Mouse (Mus musculus): ENCODE data around the gene Maml3. TPM values are rescaled to one million over a fixed set of nuclear protein-coding genes. Genes with fewer than 3 reads are reported as not detected.
A peak's percentile ranks its signal among the peaks of the same experiment; 100 is the strongest.

The Maml3 gene
- polyA plus RNA-seq, 1 experiment = 0.01 TPM

GRCm38 (mm10) chr3:51701950-51702349 lies 402.9 kb downstream of the Maml3 start:
- no peak for TF ChIP-seq GATA1 (IDR thresholded peaks at IDR 0.05; ENCODE audit: low read length)

- no peak for TF ChIP-seq GATA1 (IDR thresholded peaks at IDR 0.05; ENCODE audit: low read length)
These were observed 403.6 kb downstream of the Maml3 start for GRCm38 (mm10) chr3:51701281-51701751.

GRCm38 (mm10) chr3:51700731-51701280 lies 404.1 kb downstream of the Maml3 start:
- no peak for TF ChIP-seq GATA1 (IDR thresholded peaks at IDR 0.05; ENCODE audit: low read length)

DNA sequence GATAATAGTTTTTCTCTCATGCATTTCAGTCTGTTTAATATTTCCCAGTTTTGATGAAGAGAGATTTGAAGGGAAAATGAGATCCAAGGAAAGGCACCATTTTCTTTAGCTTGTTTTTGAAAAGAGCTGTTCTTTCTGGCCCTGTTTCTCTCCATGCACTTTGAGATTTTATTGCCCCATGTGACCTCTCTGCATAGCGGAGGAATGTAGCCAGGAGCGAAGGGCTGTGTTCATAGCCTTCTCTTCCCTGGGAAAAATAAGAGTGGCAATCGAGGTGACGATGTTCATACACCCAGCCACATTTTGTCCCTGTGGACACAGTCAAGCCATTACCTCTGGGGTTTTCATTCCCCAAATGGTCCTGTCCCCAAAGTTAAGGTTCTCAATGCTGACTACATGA lies 404.8 kb downstream of the Maml3 start:
- TF ChIP-seq GATA1 (IDR thresholded peaks at IDR 0.05; ENCODE audit: low read length) = no peak

- no peak for TF ChIP-seq GATA1 (IDR thresholded peaks at IDR 0.05; ENCODE audit: low read length)
These were observed 406.9 kb downstream of the Maml3 start for GRCm38 (mm10) chr3:51697931-51698330.

- TF ChIP-seq GATA1 (IDR thresholded peaks at IDR 0.05; ENCODE audit: low read length) = no peak
These were observed 409.2 kb downstream of the Maml3 start for GRCm38 (mm10) chr3:51695713-51696112.

DNA sequence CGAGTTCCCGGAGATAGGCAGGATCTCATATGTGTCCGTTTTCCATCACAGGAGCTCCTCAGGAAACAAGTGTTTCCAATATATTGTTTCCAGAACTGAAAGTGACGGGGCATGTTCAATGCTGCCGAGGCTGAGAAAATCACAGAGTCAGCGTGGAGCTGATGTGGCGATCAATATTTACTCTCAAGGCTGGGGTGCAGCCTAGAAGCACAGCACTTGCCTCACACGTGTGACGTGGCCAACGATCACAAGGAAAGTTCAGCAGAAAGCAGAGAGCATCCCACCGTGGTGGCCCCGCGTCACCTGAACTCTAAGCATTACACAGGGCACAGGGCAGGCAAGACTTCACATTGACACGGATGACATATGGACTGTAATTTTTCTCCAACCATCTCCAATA lies 410.3 kb downstream of the Maml3 start:
- no peak for TF ChIP-seq GATA1 (IDR thresholded peaks at IDR 0.05; ENCODE audit: low read length)

DNA sequence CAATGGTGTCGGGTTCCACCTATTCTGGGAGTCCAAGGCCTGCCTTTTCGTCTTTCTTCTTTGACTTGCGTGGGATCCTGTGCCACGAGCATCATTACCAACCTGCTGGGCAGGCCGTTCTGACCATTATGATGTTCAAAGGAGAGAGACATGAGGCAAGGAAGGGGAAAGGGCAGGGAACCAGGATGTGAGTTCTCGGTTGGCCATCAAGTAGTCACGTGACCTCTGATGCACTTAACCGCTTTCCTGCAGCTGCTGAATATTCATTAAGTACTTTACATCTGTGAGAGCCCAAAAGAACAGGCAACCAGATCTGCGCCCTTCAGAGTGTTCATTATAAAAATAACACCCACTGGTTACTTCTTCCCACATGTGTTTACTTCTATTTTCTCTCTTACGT lies 411.7 kb downstream of the Maml3 start:
- no peak for TF ChIP-seq GATA1 (IDR thresholded peaks at IDR 0.05; ENCODE audit: low read length)

- no peak for TF ChIP-seq GATA1 (IDR thresholded peaks at IDR 0.05; ENCODE audit: low read length)
These were observed 416.2 kb downstream of the Maml3 start for GRCm38 (mm10) chr3:51688725-51689124.

DNA sequence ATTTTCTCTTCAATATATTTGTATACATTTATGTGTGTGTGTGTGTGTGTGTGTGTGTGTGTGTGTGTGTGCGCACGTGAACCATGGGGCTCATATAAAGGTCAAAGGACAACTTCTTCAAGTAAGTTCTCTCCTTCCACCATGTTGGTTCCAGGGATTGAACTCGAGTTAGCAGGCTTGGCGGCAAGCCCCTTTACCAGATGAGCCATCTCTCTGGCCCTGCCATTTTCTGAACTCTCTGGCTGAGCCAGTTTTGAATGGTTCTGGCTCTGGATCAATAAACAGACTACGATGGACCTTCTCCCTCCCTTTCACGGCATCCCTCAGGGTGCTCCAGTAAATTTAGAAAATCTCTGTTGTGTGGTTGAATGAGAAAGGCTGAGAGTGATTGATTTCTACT lies 418.1 kb downstream of the Maml3 start:
- no peak for TF ChIP-seq GATA1 (IDR thresholded peaks at IDR 0.05; ENCODE audit: low read length)

DNA sequence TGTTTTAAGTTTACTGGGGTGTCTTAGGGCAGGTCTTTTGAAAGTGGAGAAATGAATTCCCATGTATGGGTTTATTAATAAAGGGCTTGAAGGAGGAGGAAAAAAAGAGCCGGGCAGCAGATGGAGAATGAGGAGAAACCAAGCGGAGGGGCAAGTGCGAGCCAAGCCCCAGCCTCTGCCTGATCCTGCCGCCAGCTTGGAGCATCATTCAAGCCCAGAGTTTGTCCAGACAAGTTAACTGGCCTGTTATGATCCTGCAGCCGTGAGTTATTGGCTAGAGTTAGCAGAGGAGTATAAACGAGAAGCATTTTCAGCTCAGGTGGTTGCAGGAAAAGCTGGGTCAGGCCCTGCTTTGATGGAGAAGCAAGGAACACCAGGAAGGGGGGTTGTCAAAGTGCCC lies 418.6 kb downstream of the Maml3 start:
- TF ChIP-seq GATA1 (IDR thresholded peaks at IDR 0.05; ENCODE audit: low read length) = no peak

DNA sequence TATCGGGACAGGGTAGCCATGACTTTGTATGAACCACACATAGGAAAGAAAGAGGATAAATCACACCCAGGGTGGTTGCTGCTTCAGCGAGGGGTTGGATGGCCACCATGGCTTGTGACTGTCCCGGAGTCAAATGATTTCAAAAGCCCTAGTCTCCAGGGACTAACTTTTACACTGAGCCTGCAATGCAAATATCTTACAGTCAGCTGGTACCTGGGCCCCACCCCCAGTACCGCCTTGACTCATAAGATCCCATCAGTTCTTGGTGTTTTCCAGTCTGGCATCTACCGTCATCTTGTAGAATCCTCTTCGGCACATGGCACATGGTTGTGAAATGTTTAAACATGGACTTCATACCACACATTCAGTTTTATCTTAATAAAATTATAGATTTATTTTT lies 419.3 kb downstream of the Maml3 start:
- TF ChIP-seq GATA1 (IDR thresholded peaks at IDR 0.05; ENCODE audit: low read length) = no peak

GRCm38 (mm10) chr3:51674963-51675362 lies 429.9 kb downstream of the Maml3 start:
- TF ChIP-seq GATA1 (IDR thresholded peaks at IDR 0.05; ENCODE audit: low read length) = no peak

DNA sequence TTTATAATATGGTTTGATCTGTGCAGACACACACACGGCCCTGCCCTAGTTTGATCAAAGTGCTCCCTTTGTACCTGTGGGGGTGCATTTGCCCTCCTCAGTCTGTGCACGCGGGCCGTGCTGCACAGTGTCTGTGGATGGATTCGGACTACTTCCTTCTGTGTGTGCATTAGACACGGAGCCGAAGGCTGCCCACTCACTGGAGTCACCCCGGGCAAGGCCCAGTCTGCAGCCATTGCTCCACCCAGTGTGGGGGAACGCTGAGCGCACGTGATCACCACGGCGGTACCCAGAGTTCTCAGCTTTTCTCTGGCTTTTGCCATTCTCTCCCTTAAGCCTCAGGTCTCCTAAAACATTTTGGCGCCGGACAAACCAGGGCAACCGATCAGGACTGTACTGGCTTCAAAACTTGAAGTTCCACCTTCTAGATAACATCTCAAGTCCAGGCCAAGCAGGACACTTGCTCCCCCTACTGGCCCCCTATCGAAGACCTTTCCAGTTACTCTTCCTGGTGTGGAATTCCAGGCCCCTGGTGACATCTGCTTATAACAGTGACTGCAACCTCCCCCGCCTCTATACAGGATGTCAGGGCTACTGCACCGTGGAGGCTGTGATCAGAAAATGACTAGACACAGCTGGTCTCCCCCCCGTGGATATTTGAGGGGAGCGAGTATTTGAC lies 431.3 kb downstream of the Maml3 start:
- no peak for TF ChIP-seq GATA1 (IDR thresholded peaks at IDR 0.05; ENCODE audit: low read length)

DNA sequence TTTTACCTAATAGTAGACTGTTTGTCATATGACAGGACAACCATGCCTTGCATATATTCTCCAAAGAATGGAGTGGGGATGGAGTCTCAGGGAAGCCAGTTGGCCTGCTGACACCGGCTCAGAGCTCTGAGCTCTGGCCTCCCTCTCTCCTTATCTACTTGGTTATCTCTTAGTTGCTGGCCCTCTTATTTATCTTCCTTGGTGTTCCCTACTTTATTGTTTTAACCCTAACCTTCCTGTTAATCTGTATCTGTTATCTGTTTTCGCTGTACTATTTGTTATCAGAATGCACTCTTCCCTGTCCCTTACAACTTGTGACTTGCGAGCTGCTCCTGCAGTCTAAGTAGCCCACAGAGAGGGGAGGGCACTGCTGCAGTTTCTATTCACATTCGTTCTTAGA lies 432.2 kb downstream of the Maml3 start:
- no peak for TF ChIP-seq GATA1 (IDR thresholded peaks at IDR 0.05; ENCODE audit: low read length)

GRCm38 (mm10) chr3:51671071-51671469 lies 433.8 kb downstream of the Maml3 start:
- TF ChIP-seq GATA1 (IDR thresholded peaks at IDR 0.05; ENCODE audit: low read length) = no peak

DNA sequence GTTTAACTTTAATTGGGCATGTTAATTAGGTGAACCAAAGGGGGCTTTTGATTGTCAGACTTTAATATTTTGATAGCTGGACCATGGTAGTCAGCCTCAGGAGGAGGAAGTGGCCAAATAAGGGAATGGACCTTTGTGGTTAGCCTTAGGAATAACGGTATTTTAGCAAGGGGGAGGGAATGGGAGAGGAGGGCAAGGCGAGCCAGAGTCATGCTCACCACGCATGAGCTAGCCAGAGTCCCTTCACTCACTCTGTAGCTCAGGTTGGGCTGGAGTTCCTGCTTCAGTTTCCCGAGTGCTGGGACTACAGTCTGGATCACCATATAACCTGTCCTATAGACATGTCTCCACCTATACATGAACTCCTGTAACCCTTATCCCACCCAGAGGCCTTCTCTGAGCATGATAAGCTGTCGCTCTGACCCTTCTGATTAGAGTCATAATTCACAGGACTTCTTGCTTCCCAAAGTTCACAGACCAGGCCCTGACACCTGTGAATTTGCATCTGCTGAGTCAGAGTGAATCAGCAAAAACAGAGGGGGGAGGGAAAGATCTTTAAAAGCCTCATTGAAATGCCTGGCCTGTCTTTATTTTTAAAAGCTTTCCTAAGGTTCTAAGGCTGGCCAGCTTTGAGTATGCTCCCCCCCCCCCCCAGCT lies 434.3 kb downstream of the Maml3 start:
- peak; percentile 64 for TF ChIP-seq GATA1 (IDR thresholded peaks at IDR 0.05; ENCODE audit: low read length)

All from G1E-ER4 (cell line).